19 mouse cellular contexts compared by ENCODE assay signal in the genomic region with DNA sequence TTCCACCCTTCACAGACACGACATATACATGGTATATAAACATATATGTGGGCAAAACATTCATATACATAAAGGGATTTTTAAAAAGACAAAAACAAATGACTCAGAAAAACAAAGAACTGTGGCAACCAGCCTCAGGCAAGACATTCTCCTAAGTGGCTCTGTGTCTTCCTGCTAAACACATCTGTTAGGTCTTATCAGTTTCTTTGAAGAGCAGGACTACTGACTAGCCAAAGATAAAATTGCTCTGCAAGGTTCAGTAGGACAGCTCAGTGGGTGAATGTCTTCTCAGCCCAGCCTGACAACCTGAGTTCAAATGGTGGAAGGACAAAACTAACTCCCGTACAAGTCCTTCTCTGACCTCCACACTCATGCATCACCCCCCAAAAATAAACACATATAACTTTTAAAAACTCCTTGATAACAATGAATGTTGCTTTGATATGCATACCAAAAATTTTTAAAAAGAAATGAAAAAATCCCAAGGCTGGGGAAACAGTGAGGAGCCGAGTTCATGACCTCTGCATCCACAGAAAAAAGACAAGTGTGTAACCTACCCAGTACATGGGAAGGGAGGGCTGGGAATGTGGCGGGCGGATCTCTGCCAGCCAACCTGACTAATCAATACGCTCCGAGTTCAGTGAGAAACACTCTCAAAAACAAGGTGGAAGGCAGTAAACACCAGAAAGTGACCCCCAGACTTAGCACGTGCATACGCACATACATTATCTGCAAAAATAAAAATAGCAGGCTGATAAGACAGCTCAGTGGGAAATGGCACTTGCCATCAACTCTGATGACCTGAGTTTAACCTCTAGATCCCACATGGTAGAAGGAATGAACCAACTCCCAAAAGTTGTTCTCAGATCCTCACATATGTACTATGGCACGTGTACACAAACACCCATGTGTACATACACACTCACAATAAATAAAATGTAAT. TPM values are rescaled to one million over a fixed set of nuclear protein-coding genes. Genes with fewer than 3 reads are reported as not detected.
DNase-seq lines count a peak whose midpoint lies in the region; ATAC-seq and TF ChIP-seq lines count a peak whose summit lies in the region.
"Had no signal": no experiment of that assay in that cellular context is flagged by ENCODE, and none has a peak within 500 bp of the region (broad histone marks: within the 10 kb centered on the region; RNA-seq: fewer than 3 reads in every experiment).

No protein-coding gene starts in this region.

- WGBS in heart, embryonic 11.5 days (ENCODE audit: insufficient replicate concordance), result 34% methylated on average over 10 of the region's 10 CpGs
- 27% methylated on average over 10 of the region's 10 CpGs for WGBS in heart, postnatal 0 days
- WGBS in liver, embryonic 15.5 days (ENCODE audit: insufficient replicate concordance), result 31% methylated on average over 10 of the region's 10 CpGs
- WGBS in midbrain, embryonic 10.5 days, result 89% methylated on average over 10 of the region's 10 CpGs

- no peak for DNase-seq in heart, adult 9 months (ENCODE audit: low spot score in 2 of 2)
- DNase-seq in c-Kit-positive CD71-positive TER-119-negative erythroid progenitor cells, embryonic 14.5 days (ENCODE audit: low read depth), result peak; percentile 55
- DNase-seq in heart, postnatal 0 days (ENCODE audit: low spot score), result peak; percentile 76
- DNase-seq in urinary bladder, postnatal 36 days (ENCODE audit: low spot score in 2 of 2), result no peak
- no peak for DNase-seq in midbrain, embryonic 10.5 days (ENCODE audit: low spot score)
- DNase-seq in ovary, postnatal 10 days (ENCODE audit: low spot score), result no peak
- DNase-seq: adrenal gland, adult 8-10 months; cerebellum, adult 9-10 months; gastrocnemius, postnatal 36 days; kidney, postnatal 4 days; lung, adult 2 months; lung, postnatal 36 days; right cerebral cortex, postnatal 4 days; thymus, adult 18-20 months had no signal

- no peak overlapping the region for H3K9ac ChIP-seq in heart, embryonic 11.5 days (ENCODE audit: low read depth, low read length)
- H3K9ac ChIP-seq in heart, postnatal 0 days (replicated peaks; ENCODE audit: low read depth, low read length), result peak overlapping the region; percentile 40
- H3K9ac ChIP-seq in liver, embryonic 15.5 days, result no peak overlapping the region
- H3K9ac ChIP-seq: midbrain, embryonic 12.5 days had no signal

- TF ChIP-seq EP300 in heart, postnatal 0 days (IDR thresholded peaks at IDR 0.05; ENCODE audit: low read depth), result peak; percentile 86

- no peak for TF ChIP-seq CTCF in heart, postnatal 0 days (IDR thresholded peaks at IDR 0.05; ENCODE audit: low read depth)

- H3K27ac ChIP-seq in heart, embryonic 11.5 days (ENCODE audit: low read depth, low read length), result peak overlapping the region; percentile 51; the same call in 1 of the 2 replicates
- H3K27ac ChIP-seq in heart, postnatal 0 days (ENCODE audit: low read depth), result peak overlapping the region; percentile 89
- peak overlapping the region; percentile 51 for H3K27ac ChIP-seq in liver, embryonic 15.5 days (replicated peaks)
- H3K27ac ChIP-seq in midbrain, embryonic 10.5 days (replicated peaks), result no peak overlapping the region
- H3K27ac ChIP-seq: hindbrain, embryonic 10.5 days; midbrain, embryonic 12.5 days had no signal

- no peaks in the 10 kb centered on the region for H3K36me3 ChIP-seq in heart, embryonic 11.5 days (ENCODE audit: control insufficient read depth, insufficient read depth, low read length)
- no peaks in the 10 kb centered on the region for H3K36me3 ChIP-seq in heart, postnatal 0 days (replicated peaks; ENCODE audit: control insufficient read depth, insufficient read depth, low read length)
- 0 out of 2 replicates have a peak, but pooled peaks cover 3% of the 10 kb centered on the region for H3K36me3 ChIP-seq in liver, embryonic 15.5 days (replicated peaks)
- H3K36me3 ChIP-seq in midbrain, embryonic 10.5 days, result no peaks in the 10 kb centered on the region
- H3K36me3 ChIP-seq: hindbrain, embryonic 10.5 days; midbrain, embryonic 12.5 days had no signal

- H3K4me2 ChIP-seq in heart, embryonic 11.5 days, result peak overlapping the region; percentile 34; the same call in 1 of the 2 replicates
- H3K4me2 ChIP-seq in heart, postnatal 0 days (ENCODE audit: low read depth, low read length), result peak overlapping the region; percentile 15; the same call in 1 of the 2 replicates
- peak overlapping the region; percentile 38 for H3K4me2 ChIP-seq in liver, embryonic 15.5 days
- H3K4me2 ChIP-seq: midbrain, embryonic 12.5 days had no signal

- peaks cover 13% of the 10 kb centered on the region; the same call in 1 of the 2 replicates for H3K4me1 ChIP-seq in heart, embryonic 11.5 days (ENCODE audit: control insufficient read depth, insufficient read depth, low read length)
- peaks cover 36% of the 10 kb centered on the region for H3K4me1 ChIP-seq in heart, postnatal 0 days (ENCODE audit: control insufficient read depth, insufficient read depth)
- H3K4me1 ChIP-seq in liver, embryonic 15.5 days (replicated peaks), result peaks cover 60% of the 10 kb centered on the region
- no peaks in the 10 kb centered on the region for H3K4me1 ChIP-seq in midbrain, embryonic 10.5 days
- H3K4me1 ChIP-seq: hindbrain, embryonic 10.5 days; midbrain, embryonic 12.5 days had no signal

- H3K9me3 ChIP-seq in heart, embryonic 11.5 days (replicated peaks; ENCODE audit: control insufficient read depth, low read length), result no peaks in the 10 kb centered on the region
- H3K9me3 ChIP-seq in heart, postnatal 0 days (replicated peaks; ENCODE audit: control insufficient read depth, low read length), result no peaks in the 10 kb centered on the region
- no peaks in the 10 kb centered on the region for H3K9me3 ChIP-seq in liver, embryonic 15.5 days (replicated peaks)
- no peaks in the 10 kb centered on the region for H3K9me3 ChIP-seq in midbrain, embryonic 10.5 days (replicated peaks)
- H3K9me3 ChIP-seq: hindbrain, embryonic 10.5 days; midbrain, embryonic 12.5 days had no signal

- no peaks in the 10 kb centered on the region for H3K27me3 ChIP-seq in heart, embryonic 11.5 days (ENCODE audit: control insufficient read depth, insufficient read depth, low read length)
- H3K27me3 ChIP-seq in heart, postnatal 0 days (ENCODE audit: control insufficient read depth, insufficient read depth, low read length), result no peaks in the 10 kb centered on the region
- no peaks in the 10 kb centered on the region for H3K27me3 ChIP-seq in liver, embryonic 15.5 days
- no peaks in the 10 kb centered on the region for H3K27me3 ChIP-seq in midbrain, embryonic 10.5 days (ENCODE audit: low read depth, poor library complexity, severe bottlenecking)
- H3K27me3 ChIP-seq: CH12.LX; midbrain, embryonic 12.5 days had no signal

- no peak overlapping the region for H3K4me3 ChIP-seq in heart, embryonic 11.5 days (ENCODE audit: low read depth, low read length)
- H3K4me3 ChIP-seq in heart, postnatal 0 days (ENCODE audit: low read depth, low read length), result no peak overlapping the region
- H3K4me3 ChIP-seq in liver, embryonic 15.5 days (replicated peaks), result no peak overlapping the region
- H3K4me3 ChIP-seq in midbrain, embryonic 10.5 days, result no peak overlapping the region
- H3K4me3 ChIP-seq: hindbrain, embryonic 10.5 days; midbrain, embryonic 12.5 days had no signal

- ATAC-seq in heart, embryonic 11.5 days (replicated peaks; ENCODE audit: insufficient number of reproducible peaks, low FRiP score, low TSS enrichment), result peak; percentile 44; the same call in 1 of the 2 replicates
- peak; percentile 86 for ATAC-seq in heart, postnatal 0 days (ENCODE audit: insufficient read depth, low read depth)
- peak; percentile 81 for ATAC-seq in liver, embryonic 15.5 days (ENCODE audit: insufficient read depth)

RNA-seq across cellular contexts. Expression of gene Insr, which starts 49.0 kb away (rescaled TPM):
- 39.2 and 45.7 TPM in 2 replicates for polyA plus RNA-seq in heart, embryonic 11.5 days (2014; fragmentation: Nextera tagmentation; extraction: Ambion mirVana)
- total RNA-seq in heart, postnatal 0 days (2014; rRNA removed; ENCODE audit: low replicate concordance), result 82.7 and 125 TPM in 2 replicates
- 50.2 and 51.4 TPM in 2 replicates for polyA plus RNA-seq in heart, postnatal 0 days (2015; fragmentation: Nextera tagmentation; extraction: Ambion mirVana)
- 20.5 and 25.7 TPM in 2 replicates for polyA plus RNA-seq in liver, embryonic 15.5 days (2015; fragmentation: Nextera tagmentation; extraction: Ambion mirVana)
- polyA plus RNA-seq in midbrain, embryonic 10.5 days (2016; fragmentation: Nextera tagmentation; extraction: Ambion mirVana), result 21.9 and 26.3 TPM in 2 replicates

Comparison
In these comparisons a context has a peak if more than half of its experiments do, and no peak if none do; other contexts are left out.
1. DNase-seq: peak in c-Kit-positive CD71-positive TER-119-negative erythroid progenitor cells, embryonic 14.5 days (single experiment) and heart, postnatal 0 days (single experiment); none in heart, adult 9 months (0 of 2), urinary bladder, postnatal 36 days (0 of 2), midbrain, embryonic 10.5 days (single experiment) and ovary, postnatal 10 days (single experiment).
2. Peak in every context shown above with its lines, with median percentiles within 50 percentile points of each other: ATAC-seq and H3K4me2 ChIP-seq.